Mouse (Mus musculus) forebrain, embryonic 13.5 days (tissue): Measurements from ENCODE around the gene Hes7. TPM values are rescaled to one million over a fixed set of nuclear protein-coding genes. Genes with fewer than 3 reads are reported as not detected.

Experiments used
- ATAC-seq: fragments of 200-750 bp; cut with Nextera tagmentation; 2 replicates; pipeline ENCODE4 v1.8.0; 2017
- H3K27ac ChIP-seq: fragments of 300-500 bp; sonication (generic); 2 replicates; pipeline ENCODE4 v1.5.1; 2015; ENCODE audit warnings: inconsistent platforms, mild to moderate bottlenecking, moderate library complexity
- H3K27me3 ChIP-seq: fragments of 300-500 bp; sonication (generic); 2 replicates; pipeline ENCODE4 v1.6.1; 2015; ENCODE audit warnings: mild to moderate bottlenecking, inconsistent platforms
- H3K36me3 ChIP-seq: fragments of 300-500 bp; sonication (generic); 2 replicates; pipeline ENCODE4 v1.6.1; 2015; ENCODE audit warnings: mild to moderate bottlenecking, inconsistent platforms; ENCODE audit not compliant: poor library complexity, severe bottlenecking
- H3K4me1 ChIP-seq: fragments of 300-500 bp; sonication (generic); 2 replicates; pipeline ENCODE4 v1.6.1; 2015; ENCODE audit warnings: inconsistent platforms
- H3K4me2 ChIP-seq: fragments of 300-500 bp; sonication (generic); 2 replicates; pipeline ENCODE4 v1.6.1; 2015; ENCODE audit warnings: inconsistent platforms, mild to moderate bottlenecking, moderate library complexity
- H3K4me3 ChIP-seq: fragments of 300-500 bp; sonication (generic); 2 replicates; pipeline ENCODE4 v1.5.1; 2015; ENCODE audit warnings: mild to moderate bottlenecking, inconsistent platforms
- H3K9ac ChIP-seq: fragments of 300-500 bp; sonication (generic); 2 replicates; pipeline ENCODE4 v1.6.1; 2015; ENCODE audit warnings: mild to moderate bottlenecking, inconsistent platforms
- H3K9me3 ChIP-seq: fragments of 300-500 bp; sonication (generic); replicated peaks from 2 replicates; pipeline ENCODE4 v1.6.1; 2016; ENCODE audit warnings: inconsistent platforms
- WGBS: fragments of 180-500 bp; shearing (Covaris S2); methylation state at CpG from one replicate; pipeline ENCODE4 v1.1.7; 2015; 5-methylcytosine and 5-hydroxymethylcytosine counted together
- polyA plus RNA-seq: library from polyadenylated mRNA; unstranded; fragments of >200 nt; fragmentation: Nextera tagmentation; extraction: Ambion mirVana; gene quantifications from 2 replicates; pipeline ENCODE4 v1.2.1, GENCODE M21; 2015

Hes7 gene
- polyA plus RNA-seq, 1 experiment from 2014 or later, result 0.12 TPM

GRCm38 (mm10) chr11:69105796-69106195, 14.4 kb upstream of the Hes7 start:
- H3K36me3 ChIP-seq, result peaks cover 88% of the 10 kb centered on the region
- H3K4me3 ChIP-seq, result no peak overlapping the region
- no peaks in the 10 kb centered on the region for H3K27me3 ChIP-seq
- H3K27ac ChIP-seq, result no peak overlapping the region
- 85% methylated on average over 2 of the region's 2 CpGs for whole genome bisulfite sequencing
- no peak for ATAC-seq
- 0 out of 2 replicates have a peak overlapping the region, but pooled peaks have one; percentile 26 for H3K9ac ChIP-seq
- H3K4me2 ChIP-seq, result no peak overlapping the region
- no peaks in the 10 kb centered on the region for H3K9me3 ChIP-seq
- H3K4me1 ChIP-seq, result peaks cover 3% of the 10 kb centered on the region; the same call in 1 of the 2 replicates

DNA sequence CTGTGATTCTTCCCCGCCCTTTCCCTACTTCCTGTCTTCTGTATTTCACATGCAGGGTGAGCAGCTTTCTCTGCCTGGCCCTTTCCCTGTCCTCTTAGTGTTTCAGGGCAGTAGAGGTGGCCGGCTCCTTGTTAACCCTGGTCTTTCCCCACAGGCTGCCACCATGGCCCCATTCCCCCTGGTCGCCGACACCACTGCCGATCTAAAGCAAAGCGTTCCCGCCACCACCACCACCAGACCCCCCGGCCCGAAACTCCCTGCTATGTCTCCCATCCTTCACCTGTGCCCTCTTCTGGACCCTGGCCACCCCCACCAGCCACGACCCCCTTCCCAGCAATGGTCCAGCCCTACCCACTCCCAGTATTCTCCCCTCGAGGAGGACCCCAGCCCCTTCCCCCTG, 13.9 kb upstream of the Hes7 start:
- Histone ChIP-seq H3K27ac (no peak overlapping the region), H3K9me3 (no peaks in the 10 kb centered on the region), H3K27me3 (no peaks in the 10 kb centered on the region), H3K9ac (no peak overlapping the region), H3K36me3 (peaks cover 83% of the 10 kb centered on the region), H3K4me1 (0 out of 2 replicates have a peak, but pooled peaks cover 2% of the 10 kb centered on the region), H3K4me3 (no peak overlapping the region), H3K4me2 (no peak overlapping the region)
- no peak for ATAC-seq
- 86% methylated on average over 11 of the region's 11 CpGs for WGBS

- H3K9me3 ChIP-seq, result no peaks in the 10 kb centered on the region
- peaks cover 78% of the 10 kb centered on the region for H3K36me3 ChIP-seq
- H3K4me3 ChIP-seq, result no peak overlapping the region
- ATAC-seq, result no peak
- no peak overlapping the region for H3K4me2 ChIP-seq
- no peak overlapping the region for H3K9ac ChIP-seq
- H3K27ac ChIP-seq, result no peak overlapping the region
- no peaks in the 10 kb centered on the region for H3K27me3 ChIP-seq
- 84% methylated on average over 11 of the region's 11 CpGs for WGBS
- H3K4me1 ChIP-seq, result 0 out of 2 replicates have a peak, but pooled peaks cover 6% of the 10 kb centered on the region
Observed at GRCm38 (mm10) chr11:69106842-69107241, 13.4 kb upstream of the Hes7 start.

DNA sequence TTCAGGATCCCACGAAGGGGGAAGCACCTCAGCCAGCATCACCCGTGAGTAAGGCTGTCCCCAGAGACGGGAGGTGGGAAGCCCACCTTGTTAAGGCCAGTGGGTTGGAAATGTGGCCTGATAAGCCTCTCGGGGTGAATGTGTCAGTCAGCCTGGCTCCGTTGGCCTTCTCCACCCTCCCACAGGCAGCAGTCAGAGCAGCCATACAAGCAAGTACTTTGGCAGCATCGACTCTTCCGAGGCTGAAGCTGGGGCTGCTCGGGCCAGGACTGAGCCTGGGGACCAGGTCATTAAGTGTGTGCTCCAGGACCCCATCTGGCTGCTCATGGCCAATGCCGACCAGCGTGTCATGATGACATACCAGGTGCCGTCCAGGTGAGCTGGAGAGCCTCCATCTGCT, 12.5 kb upstream of the Hes7 start:
- Histone ChIP-seq H3K4me1 (0 out of 2 replicates have a peak, but pooled peaks cover 6% of the 10 kb centered on the region), H3K27ac (no peak overlapping the region), H3K4me3 (no peak overlapping the region), H3K4me2 (no peak overlapping the region), H3K36me3 (peaks cover 69% of the 10 kb centered on the region), H3K9me3 (no peaks in the 10 kb centered on the region), H3K27me3 (no peaks in the 10 kb centered on the region; the same call in 1 of the 2 replicates), H3K9ac (no peak overlapping the region)
- 86% methylated on average over 11 of the region's 11 CpGs for WGBS
- no peak for ATAC-seq

- no peak overlapping the region for H3K9ac ChIP-seq
- WGBS, result 88% methylated on average over 9 of the region's 9 CpGs
- no peak for ATAC-seq
- no peak overlapping the region for H3K4me3 ChIP-seq
- H3K4me1 ChIP-seq, result 0 out of 2 replicates have a peak, but pooled peaks cover 6% of the 10 kb centered on the region
- H3K36me3 ChIP-seq, result peaks cover 64% of the 10 kb centered on the region
- H3K27ac ChIP-seq, result no peak overlapping the region
- H3K27me3 ChIP-seq, result no peaks in the 10 kb centered on the region; the same call in 1 of the 2 replicates
- H3K9me3 ChIP-seq, result no peaks in the 10 kb centered on the region
- no peak overlapping the region for H3K4me2 ChIP-seq
Observed at GRCm38 (mm10) chr11:69108223-69108622, 12.0 kb upstream of the Hes7 start.

DNA sequence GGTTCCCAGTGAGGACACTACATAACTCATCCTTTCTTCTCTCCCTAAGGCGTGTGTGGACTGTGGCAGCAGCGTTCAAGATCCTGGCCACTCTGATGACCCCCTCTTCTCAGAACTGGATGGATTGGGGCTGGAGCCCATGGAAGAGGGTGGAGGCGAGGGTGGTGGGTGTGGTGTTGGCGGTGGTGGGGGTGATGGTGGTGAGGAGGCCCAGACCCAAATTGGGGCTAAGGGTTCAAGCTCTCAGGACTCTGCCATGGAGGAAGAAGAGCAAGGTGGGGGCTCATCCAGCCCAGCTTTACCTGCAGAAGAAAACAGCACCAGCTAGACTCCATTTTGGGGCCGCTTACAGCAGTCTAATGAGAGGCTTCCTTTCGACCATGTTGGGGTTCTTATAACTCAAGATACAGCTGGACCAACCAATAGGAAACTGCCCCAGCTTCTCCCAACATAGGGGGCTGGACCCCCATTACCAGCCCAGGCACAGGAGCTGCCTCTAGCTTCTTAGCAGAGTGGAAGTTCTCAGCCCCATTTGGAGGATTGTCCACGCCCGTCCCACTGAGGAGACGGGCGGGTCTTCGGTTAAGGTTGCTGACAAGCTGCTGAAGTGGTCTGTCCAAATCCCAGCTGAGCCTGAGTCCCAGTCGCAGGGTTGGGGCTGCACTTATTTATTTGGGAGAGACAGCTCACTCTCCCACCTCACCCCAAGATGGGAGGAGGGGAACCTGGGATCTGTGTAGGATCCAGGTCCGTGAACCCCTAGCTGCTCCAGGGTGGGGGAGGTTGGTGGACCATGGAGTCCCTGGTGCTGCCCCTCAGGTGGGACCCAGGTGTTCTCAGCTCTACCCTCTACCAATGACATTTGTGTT, 10.9 kb upstream of the Hes7 start:
- 78% methylated on average over 13 of the region's 13 CpGs for WGBS
- no peaks in the 10 kb centered on the region for H3K9me3 ChIP-seq
- H3K27me3 ChIP-seq, result peaks cover 3% of the 10 kb centered on the region
- H3K27ac ChIP-seq, result no peak overlapping the region
- H3K36me3 ChIP-seq, result peaks cover 53% of the 10 kb centered on the region
- H3K9ac ChIP-seq, result no peak overlapping the region
- no peak overlapping the region for H3K4me2 ChIP-seq
- no peak overlapping the region for H3K4me3 ChIP-seq
- no peak for ATAC-seq
- 0 out of 2 replicates have a peak, but pooled peaks cover 6% of the 10 kb centered on the region for H3K4me1 ChIP-seq

DNA sequence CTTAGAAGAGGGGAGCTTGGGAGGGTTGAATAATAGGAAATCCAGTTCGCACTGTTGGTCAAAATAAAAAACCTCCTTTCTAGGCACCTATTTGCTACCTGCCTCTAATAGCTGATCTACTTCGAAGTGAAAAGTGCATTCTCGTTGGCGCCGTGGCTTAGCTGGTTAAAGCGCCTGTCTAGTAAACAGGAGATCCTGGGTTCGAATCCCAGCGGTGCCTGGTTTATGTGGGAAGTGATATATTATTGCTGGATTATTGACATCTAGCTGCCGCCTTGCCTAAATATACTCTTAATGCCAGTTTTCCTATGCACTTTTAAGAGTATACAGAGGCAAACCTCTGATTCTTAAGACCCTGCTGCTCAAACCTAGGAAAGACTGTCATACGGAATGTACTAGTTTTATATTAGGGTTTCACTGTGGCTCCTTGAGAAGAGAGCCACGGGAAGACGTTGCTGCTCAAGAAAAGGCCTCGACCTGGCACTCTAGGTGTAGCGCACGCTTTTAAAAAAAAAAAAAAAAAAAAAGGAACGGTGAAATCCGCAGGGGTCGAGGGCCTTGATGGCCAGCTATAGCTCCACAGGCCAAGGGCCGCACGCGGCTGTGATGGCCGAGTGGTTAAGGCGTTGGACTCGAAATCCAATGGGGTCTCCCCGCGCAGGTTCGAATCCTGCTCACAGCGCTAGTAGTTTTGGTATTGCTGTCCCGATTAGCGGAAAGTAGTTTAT, 9.7 kb upstream of the Hes7 start:
- 0 out of 2 replicates have a peak, but pooled peaks cover 6% of the 10 kb centered on the region for H3K4me1 ChIP-seq
- H3K9ac ChIP-seq, result peak overlapping the region; percentile 58
- peaks cover 41% of the 10 kb centered on the region for H3K36me3 ChIP-seq
- no peaks in the 10 kb centered on the region for H3K9me3 ChIP-seq
- WGBS, result under 1% methylated on average over 30 of the region's 30 CpGs
- peak; percentile 77 for ATAC-seq
- peak overlapping the region; percentile 48 for H3K4me3 ChIP-seq
- peaks cover 6% of the 10 kb centered on the region for H3K27me3 ChIP-seq
- peak overlapping the region; percentile 60 for H3K4me2 ChIP-seq
- no peak overlapping the region for H3K27ac ChIP-seq

DNA sequence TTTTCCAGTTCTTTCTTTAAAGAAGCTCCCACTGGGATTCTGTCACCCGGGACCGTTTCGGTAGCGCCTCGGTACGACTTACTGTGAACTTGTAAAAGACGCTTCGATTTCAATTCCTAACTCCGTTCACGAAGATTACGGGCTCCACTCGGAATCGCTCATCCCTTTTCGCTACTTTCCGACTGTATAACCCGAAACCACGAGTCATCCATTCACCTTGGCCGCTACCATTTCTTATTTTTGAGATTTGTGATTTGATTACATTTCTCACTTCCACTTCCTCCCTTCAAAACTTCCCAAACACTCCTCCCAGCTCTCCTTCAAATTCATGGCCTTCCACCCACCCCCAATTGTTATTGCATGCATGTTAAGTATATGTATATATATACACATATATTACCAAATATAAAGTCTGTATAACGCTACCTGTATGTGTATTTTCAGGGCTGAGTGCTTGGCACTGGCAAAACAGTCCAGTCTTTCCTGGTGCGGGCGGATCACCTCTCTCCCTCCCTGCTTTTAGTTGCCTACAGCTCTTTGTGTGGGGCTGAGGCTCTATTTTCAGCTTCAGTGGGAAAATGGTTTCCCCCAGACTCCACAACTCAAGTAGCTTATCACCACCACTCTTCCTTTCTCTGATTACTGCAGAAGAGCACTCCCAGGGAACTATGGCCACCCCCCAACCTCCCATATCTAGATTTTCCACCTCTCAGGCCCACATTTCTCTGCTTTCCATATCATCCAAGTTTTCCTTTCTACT, 9.0 kb upstream of the Hes7 start:
- no peaks in the 10 kb centered on the region for H3K9me3 ChIP-seq
- H3K27ac ChIP-seq, result no peak overlapping the region
- H3K27me3 ChIP-seq, result peaks cover 10% of the 10 kb centered on the region
- H3K4me2 ChIP-seq, result peak overlapping the region; percentile 60
- WGBS, result 3% methylated on average over 21 of the region's 21 CpGs
- peak overlapping the region; percentile 48 for H3K4me3 ChIP-seq
- peaks cover 34% of the 10 kb centered on the region for H3K36me3 ChIP-seq
- peak overlapping the region; percentile 58 for H3K9ac ChIP-seq
- ATAC-seq, result no peak
- H3K4me1 ChIP-seq, result 0 out of 2 replicates have a peak, but pooled peaks cover 6% of the 10 kb centered on the region

- Histone ChIP-seq H3K4me2 (peak overlapping the region; percentile 60), H3K36me3 (peaks cover 28% of the 10 kb centered on the region), H3K27me3 (peaks cover 10% of the 10 kb centered on the region), H3K4me3 (no peak overlapping the region; the same call in 1 of the 2 replicates), H3K9me3 (no peaks in the 10 kb centered on the region), H3K27ac (no peak overlapping the region), H3K4me1 (0 out of 2 replicates have a peak, but pooled peaks cover 7% of the 10 kb centered on the region), H3K9ac (0 out of 2 replicates have a peak overlapping the region, but pooled peaks have one; percentile 2)
- ATAC-seq, result no peak
- 72% methylated on average over 4 of the region's 4 CpGs for WGBS
Observed at GRCm38 (mm10) chr11:69111865-69112264, 8.3 kb upstream of the Hes7 start.

GRCm38 (mm10) chr11:69114018-69114417, 6.2 kb upstream of the Hes7 start:
- Histone ChIP-seq H3K27ac (no peak overlapping the region), H3K36me3 (peaks cover 6% of the 10 kb centered on the region), H3K4me1 (peaks cover 17% of the 10 kb centered on the region), H3K9me3 (no peaks in the 10 kb centered on the region), H3K27me3 (peaks cover 10% of the 10 kb centered on the region), H3K4me2 (no peak overlapping the region), H3K4me3 (no peak overlapping the region), H3K9ac (no peak overlapping the region)
- ATAC-seq, result no peak
- WGBS, result 66% methylated on average over 3 of the region's 3 CpGs

DNA sequence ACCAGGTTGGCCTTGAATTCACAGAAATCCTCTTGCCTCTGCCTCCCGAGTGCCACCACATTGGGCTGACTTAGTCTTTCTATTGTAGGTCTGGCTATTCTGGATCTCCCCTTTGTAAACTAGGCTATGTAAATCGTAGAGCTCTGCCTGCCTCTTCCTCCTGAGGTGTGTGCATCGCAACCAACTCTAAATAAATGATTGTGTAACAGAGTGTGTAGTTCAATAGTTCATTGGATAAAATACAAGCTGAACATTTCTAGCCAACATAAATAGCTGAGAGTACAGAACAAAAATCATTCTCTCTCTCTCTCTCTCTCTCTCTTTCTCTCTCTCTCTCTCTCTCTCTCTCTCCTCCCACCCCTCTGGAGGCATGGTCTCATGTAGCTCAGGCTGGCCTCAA, 5.6 kb upstream of the Hes7 start:
- Histone ChIP-seq H3K9ac (no peak overlapping the region), H3K4me2 (no peak overlapping the region), H3K4me3 (no peak overlapping the region), H3K27ac (no peak overlapping the region), H3K27me3 (peaks cover 10% of the 10 kb centered on the region), H3K9me3 (no peaks in the 10 kb centered on the region), H3K36me3 (peaks cover under 1% of the 10 kb centered on the region; the same call in 1 of the 2 replicates), H3K4me1 (peaks cover 23% of the 10 kb centered on the region)
- WGBS, result 74% methylated on average over 3 of the region's 3 CpGs
- ATAC-seq, result no peak
